Mouse (Mus musculus): ENCODE data around the gene Rpl3l. TPM values are rescaled to one million over a fixed set of nuclear protein-coding genes. Genes with fewer than 3 reads are reported as not detected.

Gene Rpl3l
- total and polyA plus RNA-seq, 3 experiments: 0.12 to 0.24 TPM; not detected in 1

DNA sequence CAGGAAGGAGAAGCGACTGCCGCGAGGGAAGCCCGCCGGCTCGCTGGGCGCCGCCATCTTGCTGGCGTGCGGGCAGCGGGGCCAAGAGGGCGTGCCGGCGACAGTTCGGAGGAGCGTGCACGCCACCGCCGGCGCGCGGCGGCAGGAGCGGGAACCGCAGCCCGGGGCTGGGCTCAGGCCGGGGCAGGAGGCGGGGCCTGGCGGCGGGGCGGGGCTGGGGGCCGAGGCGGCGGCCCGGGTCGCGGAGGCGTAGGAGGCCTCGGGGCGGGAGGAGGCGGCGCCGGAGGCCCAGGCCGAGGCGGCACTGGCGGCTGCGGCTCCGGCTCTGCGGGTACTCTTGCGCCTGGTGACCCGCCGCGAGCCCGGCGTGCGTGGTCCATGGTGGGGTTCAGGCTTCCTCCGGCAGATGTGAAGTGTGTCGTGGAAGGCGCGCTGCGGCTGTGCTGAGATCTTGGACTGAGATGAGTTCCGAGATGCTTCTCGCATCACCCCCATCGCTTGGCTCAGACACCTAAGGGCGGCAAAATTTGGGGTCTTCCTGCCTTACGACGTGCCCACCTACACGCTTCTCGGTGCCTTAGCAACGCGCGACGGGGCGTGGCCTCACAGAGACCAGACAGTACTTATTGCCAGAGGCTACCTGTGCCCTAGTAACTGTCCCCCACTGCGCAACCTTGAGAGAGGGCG, 31.5 kb upstream of the Rpl3l start, which contains the start of the genes Gfer and Noxo1:
Gfer (minus strand) TSS at position 146 of the 687 bp plus-strand sequence.
Noxo1 (plus strand) TSS at position 224 of the 687 bp plus-strand sequence.
- Histone ChIP-seq H3K36me3 (ENCODE audit: control insufficient read depth in 1 of 2, insufficient read depth in 2 of 2, low read length in 2 of 2) (peaks cover 0 to 2% of the 10 kb centered on the region in 2 experiments; a peak in 1 of 4 replicates), H3K27me3 (ENCODE audit: control insufficient read depth in 1 of 2, insufficient read depth in 2 of 2, low read length in 2 of 2) (no peaks in the 10 kb centered on the region), H3K4me3 (ENCODE audit: control insufficient read depth in 1 of 2, insufficient read depth in 1 of 2, low read depth in 2 of 2, low read length in 2 of 2) (peak within 1 kb of the TSS; percentile 78 to 99), H3K79me2 (ENCODE audit: control insufficient read depth, insufficient read depth, low read length, poor library complexity) (peaks cover 8% of the 10 kb centered on the region), H3K4me1 (ENCODE audit: control insufficient read depth in 1 of 2, insufficient read depth in 2 of 2, low read length in 2 of 2) (peaks cover 2 to 10% of the 10 kb centered on the region in 2 experiments; a peak in 1 of 4 replicates), H3K9ac (ENCODE audit: control insufficient read depth, low read depth, low read length, poor library complexity, severe bottlenecking) (peak within 1 kb of the TSS; percentile 85), H3K9me3 (replicated peaks; ENCODE audit: insufficient read depth, low read length) (no peaks in the 10 kb centered on the region), H3K27ac (ENCODE audit: control insufficient read depth, low read depth, low read length) (peak within 1 kb of the TSS; percentile 75)
- DNase-seq (ENCODE audit: low read depth, low spot score): peak; percentile 88
- no peak for TF ChIP-seq JUND (IDR thresholded peaks at IDR 0.05; ENCODE audit: low read depth, low read length)
- peak; percentile 63 for TF ChIP-seq SIN3A (IDR thresholded peaks at IDR 0.05; ENCODE audit: low read length)
- TF ChIP-seq NELFE (IDR thresholded peaks at IDR 0.05; ENCODE audit: low read depth, low read length): peak; percentile 82
- TF ChIP-seq MYC (IDR thresholded peaks at IDR 0.05; ENCODE audit: low read depth, low read length): 0 out of 2 replicates have a peak, but pooled peaks have one; percentile 10
- no peak for TF ChIP-seq ZNF384 (IDR thresholded peaks at IDR 0.05; ENCODE audit: low read depth, low read length)
- peak; percentile 49 for TF ChIP-seq TCF12 (IDR thresholded peaks at IDR 0.05; ENCODE audit: low read depth, low read length)
- peak; percentile 45; the same call in 1 of the 2 replicates for TF ChIP-seq MAZ (IDR thresholded peaks at IDR 0.05; ENCODE audit: low read depth, low read length)
- 0 out of 6 replicates have a peak, but pooled peaks of 1 of the 3 experiments have one; percentile 0 for TF ChIP-seq CTCF (IDR thresholded peaks at IDR 0.05 in 2 of 3, conservative IDR thresholded peaks at IDR 0.05 in 1 of 3; ENCODE audit: control insufficient read depth in 1 of 3, insufficient read depth in 1 of 3, low read depth in 2 of 3, low read length in 3 of 3, poor library complexity in 1 of 3, severe bottlenecking in 1 of 3)
- peak; percentile 94 for TF ChIP-seq MXI1 (IDR thresholded peaks at IDR 0.05; ENCODE audit: low read depth, low read length)
- no peak for TF ChIP-seq SMC3 (IDR thresholded peaks at IDR 0.05; ENCODE audit: low read depth, low read length)
- peak; percentile 44; the same call in 1 of the 2 replicates for TF ChIP-seq POLR2AphosphoS2 (IDR thresholded peaks at IDR 0.05; ENCODE audit: low read length)
- TF ChIP-seq ZMIZ1 (IDR thresholded peaks at IDR 0.05; ENCODE audit: low read depth, low read length): peak; percentile 43; the same call in 1 of the 2 replicates
- TF ChIP-seq MEF2A (IDR thresholded peaks at IDR 0.05; ENCODE audit: extremely low read depth, insufficient replicate concordance, low read depth, low read length, poor library complexity, severe bottlenecking): no peak
- no peak for TF ChIP-seq RAD21 (IDR thresholded peaks at IDR 0.05; ENCODE audit: low read depth, low read length)
- peak; percentile 53 for TF ChIP-seq HCFC1 (IDR thresholded peaks at IDR 0.05; ENCODE audit: low read depth, low read length)
- no peak; the same call in 1 of the 2 replicates for TF ChIP-seq E2F4 (IDR thresholded peaks at IDR 0.05; ENCODE audit: borderline replicate concordance, low read depth, low read length)
- peak; percentile 75 to 97; a peak in 2 of 4 replicates for TF ChIP-seq POLR2A (IDR thresholded peaks at IDR 0.05; ENCODE audit: control insufficient read depth in 1 of 2, insufficient read depth in 1 of 2, low read depth in 1 of 2, low read length in 2 of 2, poor library complexity in 1 of 2)
- no peak for TF ChIP-seq POLR2AphosphoS5 (IDR thresholded peaks at IDR 0.05; ENCODE audit: borderline replicate concordance, low read depth, low read length)

DNA sequence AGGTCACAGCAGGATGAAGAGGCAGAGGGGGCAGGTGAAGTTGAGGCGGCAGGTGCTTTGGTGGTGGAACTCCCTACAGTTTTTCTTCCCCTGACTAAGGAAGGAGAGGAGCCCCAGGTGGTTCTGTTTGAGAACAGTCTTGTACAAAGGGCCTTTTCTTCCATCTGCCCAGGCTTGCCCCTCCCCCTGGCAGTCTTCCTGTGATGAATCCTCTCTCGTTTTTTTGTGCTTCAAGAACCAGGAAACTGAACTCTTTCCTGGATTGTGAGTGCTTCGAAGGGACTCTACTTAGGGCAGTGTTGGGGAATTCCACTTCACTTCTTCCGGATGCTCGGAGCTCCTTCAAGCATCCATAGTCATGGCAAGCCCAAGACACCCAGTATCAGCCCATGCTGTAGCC, 29.6 kb upstream of the Rpl3l start:
- Histone ChIP-seq H3K4me3 (ENCODE audit: control insufficient read depth in 1 of 2, insufficient read depth in 1 of 2, low read depth in 2 of 2, low read length in 2 of 2) (no peak overlapping the region), H3K36me3 (ENCODE audit: control insufficient read depth in 1 of 2, insufficient read depth in 2 of 2, low read length in 2 of 2) (peaks cover 0 to 2% of the 10 kb centered on the region in 2 experiments; a peak in 2 of 4 replicates), H3K27ac (ENCODE audit: control insufficient read depth, low read depth, low read length) (no peak overlapping the region), H3K9me3 (replicated peaks; ENCODE audit: insufficient read depth, low read length) (no peaks in the 10 kb centered on the region), H3K79me2 (ENCODE audit: control insufficient read depth, insufficient read depth, low read length, poor library complexity) (peaks cover 8% of the 10 kb centered on the region), H3K9ac (ENCODE audit: control insufficient read depth, low read depth, low read length, poor library complexity, severe bottlenecking) (no peak overlapping the region), H3K27me3 (ENCODE audit: control insufficient read depth in 1 of 2, insufficient read depth in 2 of 2, low read length in 2 of 2) (no peaks in the 10 kb centered on the region), H3K4me1 (ENCODE audit: control insufficient read depth in 1 of 2, insufficient read depth in 2 of 2, low read length in 2 of 2) (peaks cover 2 to 10% of the 10 kb centered on the region in 2 experiments; a peak in 1 of 4 replicates)
- TF ChIP-seq JUND (IDR thresholded peaks at IDR 0.05; ENCODE audit: low read depth, low read length) (no peak), MYB (IDR thresholded peaks at IDR 0.05; ENCODE audit: low read depth, low read length) (no peak), ELF1 (IDR thresholded peaks at IDR 0.05; ENCODE audit: low read depth, low read length) (no peak), POLR2AphosphoS5 (IDR thresholded peaks at IDR 0.05; ENCODE audit: borderline replicate concordance, low read depth, low read length) (no peak)
- no peak for DNase-seq (ENCODE audit: low read depth, low spot score)

All from MEL (cell line).